Mouse (Mus musculus): ENCODE results near the gene Jmjd1c. TPM values are rescaled to one million over a fixed set of nuclear protein-coding genes. Genes with fewer than 3 reads are reported as not detected.

The Jmjd1c gene
- polyA plus RNA-seq, 1 experiment from 2014 or later, result 55.2 TPM

GRCm38 (mm10) chr10:67187001-67187453 lies 91.1 kb downstream of the Jmjd1c start:
- Histone ChIP-seq H3K9me3 (ENCODE audit: control insufficient read depth, low read length) (no peaks in the 10 kb centered on the region), H3K9ac (replicated peaks; ENCODE audit: low read depth, low read length) (peak overlapping the region; percentile 45), H3K27me3 (replicated peaks; ENCODE audit: control insufficient read depth, insufficient read depth, low read length) (no peaks in the 10 kb centered on the region), H3K36me3 (ENCODE audit: control insufficient read depth, insufficient read depth) (no peaks in the 10 kb centered on the region), H3K4me2 (ENCODE audit: low read length) (peak overlapping the region; percentile 66), H3K4me1 (replicated peaks; ENCODE audit: control insufficient read depth, insufficient read depth, low read length) (peaks cover 19% of the 10 kb centered on the region), H3K4me3 (replicated peaks; ENCODE audit: low read length) (peak overlapping the region; percentile 42), H3K27ac (ENCODE audit: low read length) (no peak overlapping the region)
- no peak for ATAC-seq
- 12% methylated on average over 5 of the region's 5 CpGs for WGBS

- Histone ChIP-seq H3K9ac (replicated peaks; ENCODE audit: low read depth, low read length) (no peak overlapping the region), H3K4me1 (replicated peaks; ENCODE audit: control insufficient read depth, insufficient read depth, low read length) (peaks cover 17% of the 10 kb centered on the region), H3K4me2 (ENCODE audit: low read length) (peak overlapping the region; percentile 31), H3K27me3 (replicated peaks; ENCODE audit: control insufficient read depth, insufficient read depth, low read length) (no peaks in the 10 kb centered on the region), H3K4me3 (replicated peaks; ENCODE audit: low read length) (no peak overlapping the region), H3K9me3 (ENCODE audit: control insufficient read depth, low read length) (no peaks in the 10 kb centered on the region), H3K36me3 (ENCODE audit: control insufficient read depth, insufficient read depth) (no peaks in the 10 kb centered on the region), H3K27ac (ENCODE audit: low read length) (no peak overlapping the region)
- WGBS, result 94% methylated on average over 2 of the region's 2 CpGs
- no peak for ATAC-seq
Observed at GRCm38 (mm10) chr10:67187952-67188351, 92.0 kb downstream of the Jmjd1c start.

GRCm38 (mm10) chr10:67189057-67189456 lies 93.1 kb downstream of the Jmjd1c start:
- Histone ChIP-seq H3K9me3 (ENCODE audit: control insufficient read depth, low read length) (no peaks in the 10 kb centered on the region), H3K27ac (ENCODE audit: low read length) (no peak overlapping the region), H3K4me1 (replicated peaks; ENCODE audit: control insufficient read depth, insufficient read depth, low read length) (peaks cover 17% of the 10 kb centered on the region), H3K9ac (replicated peaks; ENCODE audit: low read depth, low read length) (no peak overlapping the region), H3K27me3 (replicated peaks; ENCODE audit: control insufficient read depth, insufficient read depth, low read length) (no peaks in the 10 kb centered on the region), H3K4me3 (replicated peaks; ENCODE audit: low read length) (no peak overlapping the region), H3K36me3 (ENCODE audit: control insufficient read depth, insufficient read depth) (0 out of 2 replicates have a peak, but pooled peaks cover 2% of the 10 kb centered on the region), H3K4me2 (ENCODE audit: low read length) (peak overlapping the region; percentile 23; the same call in 1 of the 2 replicates)
- ATAC-seq, result no peak

GRCm38 (mm10) chr10:67190261-67190660 lies 94.3 kb downstream of the Jmjd1c start:
- WGBS, result 84% methylated on average over 1 of the region's 1 CpGs
- Histone ChIP-seq H3K9ac (replicated peaks; ENCODE audit: low read depth, low read length) (no peak overlapping the region), H3K4me3 (replicated peaks; ENCODE audit: low read length) (no peak overlapping the region), H3K9me3 (ENCODE audit: control insufficient read depth, low read length) (no peaks in the 10 kb centered on the region), H3K36me3 (ENCODE audit: control insufficient read depth, insufficient read depth) (0 out of 2 replicates have a peak, but pooled peaks cover 2% of the 10 kb centered on the region), H3K4me2 (ENCODE audit: low read length) (no peak overlapping the region), H3K27ac (ENCODE audit: low read length) (no peak overlapping the region), H3K27me3 (replicated peaks; ENCODE audit: control insufficient read depth, insufficient read depth, low read length) (no peaks in the 10 kb centered on the region), H3K4me1 (replicated peaks; ENCODE audit: control insufficient read depth, insufficient read depth, low read length) (peaks cover 15% of the 10 kb centered on the region)
- ATAC-seq, result no peak

GRCm38 (mm10) chr10:67192366-67192765 lies 96.4 kb downstream of the Jmjd1c start:
- Histone ChIP-seq H3K36me3 (ENCODE audit: control insufficient read depth, insufficient read depth) (0 out of 2 replicates have a peak, but pooled peaks cover 2% of the 10 kb centered on the region), H3K4me2 (ENCODE audit: low read length) (no peak overlapping the region), H3K9ac (replicated peaks; ENCODE audit: low read depth, low read length) (no peak overlapping the region), H3K9me3 (ENCODE audit: control insufficient read depth, low read length) (no peaks in the 10 kb centered on the region), H3K27ac (ENCODE audit: low read length) (no peak overlapping the region), H3K4me3 (replicated peaks; ENCODE audit: low read length) (no peak overlapping the region), H3K27me3 (replicated peaks; ENCODE audit: control insufficient read depth, insufficient read depth, low read length) (no peaks in the 10 kb centered on the region), H3K4me1 (replicated peaks; ENCODE audit: control insufficient read depth, insufficient read depth, low read length) (peaks cover 18% of the 10 kb centered on the region)
- 97% methylated on average over 3 of the region's 3 CpGs for WGBS
- no peak for ATAC-seq

GRCm38 (mm10) chr10:67193003-67193652 lies 97.2 kb downstream of the Jmjd1c start:
- Histone ChIP-seq H3K36me3 (ENCODE audit: control insufficient read depth, insufficient read depth) (0 out of 2 replicates have a peak, but pooled peaks cover 2% of the 10 kb centered on the region), H3K4me2 (ENCODE audit: low read length) (no peak overlapping the region), H3K4me1 (replicated peaks; ENCODE audit: control insufficient read depth, insufficient read depth, low read length) (peaks cover 14% of the 10 kb centered on the region), H3K27ac (ENCODE audit: low read length) (no peak overlapping the region), H3K9ac (replicated peaks; ENCODE audit: low read depth, low read length) (no peak overlapping the region), H3K9me3 (ENCODE audit: control insufficient read depth, low read length) (no peaks in the 10 kb centered on the region), H3K4me3 (replicated peaks; ENCODE audit: low read length) (no peak overlapping the region), H3K27me3 (replicated peaks; ENCODE audit: control insufficient read depth, insufficient read depth, low read length) (no peaks in the 10 kb centered on the region)
- no peak for ATAC-seq
- WGBS, result 43% methylated on average over 3 of the region's 3 CpGs

GRCm38 (mm10) chr10:67194046-67194445 lies 98.1 kb downstream of the Jmjd1c start:
- Histone ChIP-seq H3K27ac (ENCODE audit: low read length) (no peak overlapping the region), H3K9ac (replicated peaks; ENCODE audit: low read depth, low read length) (no peak overlapping the region)
- ATAC-seq, result no peak

GRCm38 (mm10) chr10:67195671-67196070 lies 99.7 kb downstream of the Jmjd1c start:
- H3K27me3 ChIP-seq (replicated peaks; ENCODE audit: control insufficient read depth, insufficient read depth, low read length), result no peaks in the 10 kb centered on the region
- H3K4me3 ChIP-seq (replicated peaks; ENCODE audit: low read length), result no peak overlapping the region
- no peak for ATAC-seq
- no peak overlapping the region for H3K4me2 ChIP-seq (ENCODE audit: low read length)
- 100% methylated on average over 1 of the region's 1 CpGs for WGBS
- no peak overlapping the region for H3K9ac ChIP-seq (replicated peaks; ENCODE audit: low read depth, low read length)
- H3K36me3 ChIP-seq (ENCODE audit: control insufficient read depth, insufficient read depth), result 0 out of 2 replicates have a peak, but pooled peaks cover 2% of the 10 kb centered on the region
- H3K27ac ChIP-seq (ENCODE audit: low read length), result no peak overlapping the region
- peaks cover 8% of the 10 kb centered on the region for H3K4me1 ChIP-seq (replicated peaks; ENCODE audit: control insufficient read depth, insufficient read depth, low read length)
- no peaks in the 10 kb centered on the region for H3K9me3 ChIP-seq (ENCODE audit: control insufficient read depth, low read length)

More at GRCm38 (mm10) chr10:67194046-67194445, 98.1 kb downstream of the Jmjd1c start:
- WGBS, result 95% methylated on average over 3 of the region's 3 CpGs
- Histone ChIP-seq H3K4me1 (replicated peaks; ENCODE audit: control insufficient read depth, insufficient read depth, low read length) (peaks cover 13% of the 10 kb centered on the region), H3K9me3 (ENCODE audit: control insufficient read depth, low read length) (no peaks in the 10 kb centered on the region), H3K36me3 (ENCODE audit: control insufficient read depth, insufficient read depth) (0 out of 2 replicates have a peak, but pooled peaks cover 2% of the 10 kb centered on the region), H3K27me3 (replicated peaks; ENCODE audit: control insufficient read depth, insufficient read depth, low read length) (no peaks in the 10 kb centered on the region), H3K4me2 (ENCODE audit: low read length) (no peak overlapping the region), H3K4me3 (replicated peaks; ENCODE audit: low read length) (no peak overlapping the region)

- Histone ChIP-seq H3K9ac (replicated peaks; ENCODE audit: low read depth, low read length) (no peak overlapping the region), H3K36me3 (ENCODE audit: control insufficient read depth, insufficient read depth) (0 out of 2 replicates have a peak, but pooled peaks cover 2% of the 10 kb centered on the region), H3K27ac (ENCODE audit: low read length) (no peak overlapping the region), H3K9me3 (ENCODE audit: control insufficient read depth, low read length) (no peaks in the 10 kb centered on the region), H3K4me3 (replicated peaks; ENCODE audit: low read length) (no peak overlapping the region), H3K27me3 (replicated peaks; ENCODE audit: control insufficient read depth, insufficient read depth, low read length) (no peaks in the 10 kb centered on the region), H3K4me2 (ENCODE audit: low read length) (no peak overlapping the region), H3K4me1 (replicated peaks; ENCODE audit: control insufficient read depth, insufficient read depth, low read length) (peaks cover 13% of the 10 kb centered on the region)
- WGBS, result 52% methylated on average over 4 of the region's 4 CpGs
- no peak for ATAC-seq
Observed at GRCm38 (mm10) chr10:67197186-67197585, 101.3 kb downstream of the Jmjd1c start.
